Mouse (Mus musculus) lung, postnatal 0 days (tissue): ENCODE data around the gene H1f0.

Experiments used
- CTCF ChIP-seq: IDR thresholded peaks from 2 replicates; pipeline ENCODE4 v1.5.1; 2016; ENCODE audit warnings: antibody characterized with exemption, mild to moderate bottlenecking
- EP300 ChIP-seq: IDR thresholded peaks from 2 replicates; pipeline ENCODE4 v1.6.1; 2016; ENCODE audit warnings: antibody characterized with exemption, mild to moderate bottlenecking, control low read depth

- TF ChIP-seq CTCF = no peak
- TF ChIP-seq EP300 = no peak
These were observed 27.9 kb upstream of the H1f0 start for GRCm38 (mm10) chr15:79000357-79000791.
